Comparison of ENCODE assay signal across 14 mouse cellular contexts in the genomic region with DNA sequence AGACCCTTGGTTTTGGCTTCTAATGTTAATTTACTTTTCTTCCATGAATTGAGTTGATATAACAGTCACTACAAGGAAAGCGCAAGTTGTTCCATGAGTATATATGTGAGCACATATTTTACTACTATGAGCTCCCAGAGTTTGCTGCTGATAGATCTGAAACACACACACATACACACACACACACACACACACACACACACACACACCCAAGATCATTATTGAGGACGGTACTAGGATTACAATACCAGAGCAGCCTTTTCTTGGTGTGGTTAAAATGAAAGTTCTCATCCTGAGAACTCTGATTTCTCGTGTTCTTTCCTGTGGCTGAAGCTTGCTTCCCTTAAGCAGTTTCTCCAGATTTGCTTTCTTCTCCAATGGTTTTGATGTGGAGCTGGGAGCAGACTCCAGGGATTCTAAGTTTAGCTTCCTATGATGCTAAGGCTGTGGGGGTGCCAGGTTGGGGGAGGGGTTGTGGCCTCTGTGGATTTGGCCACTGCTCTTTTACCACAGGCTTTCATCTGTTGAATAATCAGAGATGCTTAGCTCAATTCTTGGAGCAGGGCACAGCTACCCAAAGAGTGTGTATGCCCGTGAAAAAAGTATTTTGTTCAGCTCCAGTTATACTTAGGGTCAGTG. TPM values are rescaled to one million over a fixed set of nuclear protein-coding genes. Genes with fewer than 3 reads are reported as not detected.
DNase-seq lines count a peak whose midpoint lies in the region; ATAC-seq lines count a peak whose summit lies in the region.
"Had no signal": no experiment of that assay in that cellular context is flagged by ENCODE, and none has a peak within 500 bp of the region (broad histone marks: within the 10 kb centered on the region; RNA-seq: fewer than 3 reads in every experiment).

No protein-coding gene starts in this region.

- no peak overlapping the region for H3K4me3 ChIP-seq in kidney, embryonic 15.5 days (replicated peaks)
- no peak overlapping the region for H3K4me3 ChIP-seq in embryonic facial prominence, embryonic 15.5 days (replicated peaks)
- H3K4me3 ChIP-seq: forebrain, embryonic 10.5 days; heart, embryonic 13.5 days; midbrain, embryonic 12.5 days; neural tube, embryonic 12.5 days; stomach, embryonic 15.5 days had no signal

- no peak for ATAC-seq in kidney, embryonic 15.5 days (replicated peaks; ENCODE audit: low FRiP score)
- peak; percentile 67 for ATAC-seq in embryonic facial prominence, embryonic 15.5 days (ENCODE audit: insufficient number of reproducible peaks, low FRiP score, low TSS enrichment, low read depth)

- intact Hi-C loops in heart, postnatal 14 days (cut with DNase I): no loop called here

- WGBS in kidney, embryonic 15.5 days: 78% methylated on average over 4 of the region's 4 CpGs
- 64% methylated on average over 4 of the region's 4 CpGs for WGBS in embryonic facial prominence, embryonic 15.5 days

- H3K4me1 ChIP-seq in kidney, embryonic 15.5 days: peaks cover 7% of the 10 kb centered on the region; the same call in 1 of the 2 replicates
- H3K4me1 ChIP-seq in embryonic facial prominence, embryonic 15.5 days: peaks cover 11% of the 10 kb centered on the region
- H3K4me1 ChIP-seq: forebrain, embryonic 10.5 days; midbrain, embryonic 12.5 days; stomach, embryonic 15.5 days had no signal

- peak; percentile 25 for DNase-seq in adrenal gland, postnatal 10 days
- DNase-seq in adrenal gland, postnatal 25 days: no peak
- DNase-seq in kidney, adult 11 months: no peak
- peak; percentile 24 to 45 for DNase-seq in heart, postnatal 14 days
- no peak for DNase-seq in frontal cortex, postnatal 25 days (ENCODE audit: low spot score in 2 of 2)
- DNase-seq in cerebellum, adult 9-10 months: no peak
- DNase-seq: lung, adult 18-20 months had no signal

- H3K9me3 ChIP-seq in kidney, embryonic 15.5 days (replicated peaks): no peaks in the 10 kb centered on the region
- H3K9me3 ChIP-seq in embryonic facial prominence, embryonic 15.5 days (replicated peaks): no peaks in the 10 kb centered on the region
- H3K9me3 ChIP-seq: heart, embryonic 13.5 days; stomach, embryonic 15.5 days had no signal

- H3K9ac ChIP-seq in kidney, embryonic 15.5 days: no peak overlapping the region
- H3K9ac ChIP-seq in embryonic facial prominence, embryonic 15.5 days: no peak overlapping the region
- H3K9ac ChIP-seq: heart, embryonic 13.5 days; midbrain, embryonic 12.5 days; neural tube, embryonic 12.5 days; stomach, embryonic 15.5 days had no signal

- peak overlapping the region; percentile 54; the same call in 1 of the 2 replicates for H3K27ac ChIP-seq in kidney, embryonic 15.5 days
- no peak overlapping the region for H3K27ac ChIP-seq in embryonic facial prominence, embryonic 15.5 days (replicated peaks)
- H3K27ac ChIP-seq: forebrain, embryonic 10.5 days; heart, embryonic 13.5 days; midbrain, embryonic 12.5 days; neural tube, embryonic 12.5 days; stomach, embryonic 15.5 days had no signal

- peaks cover 40% of the 10 kb centered on the region for H3K36me3 ChIP-seq in kidney, embryonic 15.5 days
- peaks cover 38% of the 10 kb centered on the region for H3K36me3 ChIP-seq in embryonic facial prominence, embryonic 15.5 days

- H3K4me2 ChIP-seq in kidney, embryonic 15.5 days: no peak overlapping the region
- H3K4me2 ChIP-seq in embryonic facial prominence, embryonic 15.5 days (replicated peaks): no peak overlapping the region
- H3K4me2 ChIP-seq: heart, embryonic 13.5 days; midbrain, embryonic 12.5 days; neural tube, embryonic 12.5 days; stomach, embryonic 15.5 days had no signal

- H3K27me3 ChIP-seq in kidney, embryonic 15.5 days: no peaks in the 10 kb centered on the region
- no peaks in the 10 kb centered on the region for H3K27me3 ChIP-seq in embryonic facial prominence, embryonic 15.5 days
- H3K27me3 ChIP-seq: heart, embryonic 13.5 days; midbrain, embryonic 12.5 days; neural tube, embryonic 12.5 days; stomach, embryonic 15.5 days had no signal

RNA-seq across cellular contexts. Expression of a gene that starts 19.1 kb away (rescaled TPM):
- 10 to 100 TPM; 18.6 to 25.2 TPM for total RNA-seq in adrenal gland, postnatal 10 days (2021)
- 20.7 and 26.8 TPM in 2 replicates for total RNA-seq in adrenal gland, postnatal 25 days (2021)
- polyA plus RNA-seq in kidney, embryonic 15.5 days (2015; fragmentation: Nextera tagmentation; extraction: Ambion mirVana): 15.2 and 15.5 TPM in 2 replicates
- polyA plus RNA-seq in embryonic facial prominence, embryonic 15.5 days (2015; fragmentation: Nextera tagmentation; extraction: Ambion mirVana): 15.6 and 18.0 TPM in 2 replicates
- total RNA-seq in heart, postnatal 14 days (2021): 10 to 100 TPM; 17.7 to 19.0 TPM

RNA-seq across cellular contexts. Expression of a gene that starts 40.7 kb away (rescaled TPM):
- 10 to 100 TPM; 27.7 to 36.3 TPM for total RNA-seq in adrenal gland, postnatal 10 days (2021)
- total RNA-seq in adrenal gland, postnatal 25 days (2021): 36.5 and 42.1 TPM in 2 replicates
- 48.1 and 49.7 TPM in 2 replicates for polyA plus RNA-seq in kidney, embryonic 15.5 days (2015; fragmentation: Nextera tagmentation; extraction: Ambion mirVana)
- polyA plus RNA-seq in embryonic facial prominence, embryonic 15.5 days (2015; fragmentation: Nextera tagmentation; extraction: Ambion mirVana): 40.5 and 41.6 TPM in 2 replicates
- 10 to 100 TPM; 21.5 to 23.0 TPM for total RNA-seq in heart, postnatal 14 days (2021)

RNA-seq across cellular contexts. Expression of a gene that starts 45.4 kb away (rescaled TPM):
- 10 to 100 TPM; 15.2 to 30.9 TPM for total RNA-seq in adrenal gland, postnatal 10 days (2021)
- 8.4 and 8.6 TPM in 2 replicates for total RNA-seq in adrenal gland, postnatal 25 days (2021)
- polyA plus RNA-seq in kidney, embryonic 15.5 days (2015; fragmentation: Nextera tagmentation; extraction: Ambion mirVana): 11.9 and 15.5 TPM in 2 replicates
- 9.8 and 10.7 TPM in 2 replicates for polyA plus RNA-seq in embryonic facial prominence, embryonic 15.5 days (2015; fragmentation: Nextera tagmentation; extraction: Ambion mirVana)
- 10 to 100 TPM; 14.8 to 15.4 TPM for total RNA-seq in heart, postnatal 14 days (2021)

Comparison
In these comparisons a context has a peak if more than half of its experiments do, and no peak if none do; other contexts are left out.
1. DNase-seq: peak in adrenal gland, postnatal 10 days (single experiment) and heart, postnatal 14 days (2 of 2); none in adrenal gland, postnatal 25 days (single experiment), kidney, adult 11 months (single experiment), frontal cortex, postnatal 25 days (0 of 2) and cerebellum, adult 9-10 months (single experiment).